Mouse (Mus musculus): ENCODE results near the gene Gtf2h3. TPM values are rescaled to one million over a fixed set of nuclear protein-coding genes. Genes with fewer than 3 reads are reported as not detected.

The Gtf2h3 gene
- polyA plus RNA-seq, 1 experiment, result 83.8 TPM

GRCm38 (mm10) chr5:124553607-124554006, 25.3 kb upstream of the Gtf2h3 start:
- Histone ChIP-seq H3K9ac (ENCODE audit: low read depth, poor library complexity, severe bottlenecking) (no peak overlapping the region), H3K36me3 (ENCODE audit: control insufficient read depth, insufficient read depth, low read length, poor library complexity, severe bottlenecking) (peaks cover 14% of the 10 kb centered on the region), H3K4me1 (ENCODE audit: control insufficient read depth, insufficient read depth, low read length) (no peaks in the 10 kb centered on the region), H3K27me3 (ENCODE audit: control insufficient read depth, insufficient read depth, low read length, poor library complexity, severe bottlenecking) (no peaks in the 10 kb centered on the region), H3K27ac (ENCODE audit: insufficient read depth, low read length) (no peak overlapping the region), H3K4me3 (ENCODE audit: low read depth, low read length) (0 out of 2 replicates have a peak overlapping the region, but pooled peaks have one; percentile 7), H3K9me3 (replicated peaks; ENCODE audit: control insufficient read depth, insufficient read depth, low read length, poor library complexity, severe bottlenecking) (no peaks in the 10 kb centered on the region)
- TF ChIP-seq CTCF (IDR thresholded peaks at IDR 0.05; ENCODE audit: low read depth, low read length) (no peak), EP300 (IDR thresholded peaks at IDR 0.05; ENCODE audit: insufficient read depth, low read depth, low read length) (no peak), POLR2A (IDR thresholded peaks at IDR 0.05; ENCODE audit: insufficient read depth, low read length) (no peak)

GRCm38 (mm10) chr5:124555145-124555544, 23.8 kb upstream of the Gtf2h3 start:
- no peak overlapping the region for H3K27ac ChIP-seq (ENCODE audit: insufficient read depth, low read length)
- no peaks in the 10 kb centered on the region for H3K4me1 ChIP-seq (ENCODE audit: control insufficient read depth, insufficient read depth, low read length)
- no peak overlapping the region for H3K9ac ChIP-seq (ENCODE audit: low read depth, poor library complexity, severe bottlenecking)
- H3K4me3 ChIP-seq (ENCODE audit: low read depth, low read length), result no peak overlapping the region
- no peaks in the 10 kb centered on the region for H3K27me3 ChIP-seq (ENCODE audit: control insufficient read depth, insufficient read depth, low read length, poor library complexity, severe bottlenecking)
- H3K9me3 ChIP-seq (replicated peaks; ENCODE audit: control insufficient read depth, insufficient read depth, low read length, poor library complexity, severe bottlenecking), result no peaks in the 10 kb centered on the region
- TF ChIP-seq POLR2A (IDR thresholded peaks at IDR 0.05; ENCODE audit: insufficient read depth, low read length) (no peak), CTCF (IDR thresholded peaks at IDR 0.05; ENCODE audit: low read depth, low read length) (no peak), EP300 (IDR thresholded peaks at IDR 0.05; ENCODE audit: insufficient read depth, low read depth, low read length) (no peak)
- peaks cover 17% of the 10 kb centered on the region for H3K36me3 ChIP-seq (ENCODE audit: control insufficient read depth, insufficient read depth, low read length, poor library complexity, severe bottlenecking)

GRCm38 (mm10) chr5:124571068-124571467, 7.9 kb upstream of the Gtf2h3 start:
- H3K4me3 ChIP-seq (ENCODE audit: low read depth, low read length), result no peak overlapping the region
- H3K36me3 ChIP-seq (ENCODE audit: control insufficient read depth, insufficient read depth, low read length, poor library complexity, severe bottlenecking), result peaks cover 44% of the 10 kb centered on the region
- no peaks in the 10 kb centered on the region for H3K4me1 ChIP-seq (ENCODE audit: control insufficient read depth, insufficient read depth, low read length)
- H3K9ac ChIP-seq (ENCODE audit: low read depth, poor library complexity, severe bottlenecking), result no peak overlapping the region
- H3K27ac ChIP-seq (ENCODE audit: insufficient read depth, low read length), result no peak overlapping the region
- H3K27me3 ChIP-seq (ENCODE audit: control insufficient read depth, insufficient read depth, low read length, poor library complexity, severe bottlenecking), result no peaks in the 10 kb centered on the region
- no peak for TF ChIP-seq CTCF (IDR thresholded peaks at IDR 0.05; ENCODE audit: low read depth, low read length)
- TF ChIP-seq POLR2A (IDR thresholded peaks at IDR 0.05; ENCODE audit: insufficient read depth, low read length), result no peak
- no peak for TF ChIP-seq EP300 (IDR thresholded peaks at IDR 0.05; ENCODE audit: insufficient read depth, low read depth, low read length)
- no peaks in the 10 kb centered on the region for H3K9me3 ChIP-seq (replicated peaks; ENCODE audit: control insufficient read depth, insufficient read depth, low read length, poor library complexity, severe bottlenecking)

- no peak overlapping the region for H3K27ac ChIP-seq (ENCODE audit: insufficient read depth, low read length)
- no peak for TF ChIP-seq EP300 (IDR thresholded peaks at IDR 0.05; ENCODE audit: insufficient read depth, low read depth, low read length)
- no peak for TF ChIP-seq POLR2A (IDR thresholded peaks at IDR 0.05; ENCODE audit: insufficient read depth, low read length)
- no peak for TF ChIP-seq CTCF (IDR thresholded peaks at IDR 0.05; ENCODE audit: low read depth, low read length)
- H3K27me3 ChIP-seq (ENCODE audit: control insufficient read depth, insufficient read depth, low read length, poor library complexity, severe bottlenecking), result no peaks in the 10 kb centered on the region
- no peak overlapping the region for H3K9ac ChIP-seq (ENCODE audit: low read depth, poor library complexity, severe bottlenecking)
- H3K4me1 ChIP-seq (ENCODE audit: control insufficient read depth, insufficient read depth, low read length), result peaks cover 2% of the 10 kb centered on the region
- H3K4me3 ChIP-seq (ENCODE audit: low read depth, low read length), result no peak overlapping the region
- no peaks in the 10 kb centered on the region for H3K9me3 ChIP-seq (replicated peaks; ENCODE audit: control insufficient read depth, insufficient read depth, low read length, poor library complexity, severe bottlenecking)
- H3K36me3 ChIP-seq (ENCODE audit: control insufficient read depth, insufficient read depth, low read length, poor library complexity, severe bottlenecking), result peaks cover 30% of the 10 kb centered on the region
Measured at GRCm38 (mm10) chr5:124575467-124575866, 3.5 kb upstream of the Gtf2h3 start.

- peaks cover 4% of the 10 kb centered on the region; the same call in 1 of the 2 replicates for H3K36me3 ChIP-seq (ENCODE audit: control insufficient read depth, insufficient read depth, low read length, poor library complexity, severe bottlenecking)
- TF ChIP-seq EP300 (IDR thresholded peaks at IDR 0.05; ENCODE audit: insufficient read depth, low read depth, low read length) (no peak), CTCF (IDR thresholded peaks at IDR 0.05; ENCODE audit: low read depth, low read length) (no peak), POLR2A (IDR thresholded peaks at IDR 0.05; ENCODE audit: insufficient read depth, low read length) (no peak)
Measured at GRCm38 (mm10) chr5:124582515-124582914, 3.6 kb downstream of the Gtf2h3 start.

GRCm38 (mm10) chr5:124592768-124593167, 13.8 kb downstream of the Gtf2h3 start:
- no peaks in the 10 kb centered on the region for H3K4me1 ChIP-seq (ENCODE audit: control insufficient read depth, insufficient read depth, low read length)
- no peak overlapping the region for H3K27ac ChIP-seq (ENCODE audit: insufficient read depth, low read length)
- no peaks in the 10 kb centered on the region for H3K9me3 ChIP-seq (replicated peaks; ENCODE audit: control insufficient read depth, insufficient read depth, low read length, poor library complexity, severe bottlenecking)
- H3K36me3 ChIP-seq (ENCODE audit: control insufficient read depth, insufficient read depth, low read length, poor library complexity, severe bottlenecking), result peaks cover 15% of the 10 kb centered on the region
- no peak for TF ChIP-seq EP300 (IDR thresholded peaks at IDR 0.05; ENCODE audit: insufficient read depth, low read depth, low read length)
- no peak for TF ChIP-seq CTCF (IDR thresholded peaks at IDR 0.05; ENCODE audit: low read depth, low read length)
- H3K27me3 ChIP-seq (ENCODE audit: control insufficient read depth, insufficient read depth, low read length, poor library complexity, severe bottlenecking), result no peaks in the 10 kb centered on the region
- H3K4me3 ChIP-seq (ENCODE audit: low read depth, low read length), result no peak overlapping the region
- H3K9ac ChIP-seq (ENCODE audit: low read depth, poor library complexity, severe bottlenecking), result no peak overlapping the region

More at GRCm38 (mm10) chr5:124582515-124582914, 3.6 kb downstream of the Gtf2h3 start:
- H3K9me3 ChIP-seq (replicated peaks; ENCODE audit: control insufficient read depth, insufficient read depth, low read length, poor library complexity, severe bottlenecking), result no peaks in the 10 kb centered on the region
- H3K9ac ChIP-seq (ENCODE audit: low read depth, poor library complexity, severe bottlenecking), result no peak overlapping the region
- H3K27ac ChIP-seq (ENCODE audit: insufficient read depth, low read length), result no peak overlapping the region
- peaks cover 2% of the 10 kb centered on the region for H3K4me1 ChIP-seq (ENCODE audit: control insufficient read depth, insufficient read depth, low read length)
- H3K4me3 ChIP-seq (ENCODE audit: low read depth, low read length), result no peak overlapping the region
- H3K27me3 ChIP-seq (ENCODE audit: control insufficient read depth, insufficient read depth, low read length, poor library complexity, severe bottlenecking), result no peaks in the 10 kb centered on the region

Measured in ES-Bruce4 (cell line).